Mouse (Mus musculus) thymus, postnatal 0 days (tissue): ENCODE data around the gene Ryr2. TPM values are rescaled to one million over a fixed set of nuclear protein-coding genes. Genes with fewer than 3 reads are reported as not detected.
"Not testable (repeated sequence)": the region's sequence is repeated elsewhere in the genome, so short reads cannot be mapped to it uniquely, and the experiment has no call there.

ENCODE experiments used
- DNase-seq: peaks from one replicate; pipeline ENCODE4 v3.0.0-alpha.2; 2015; ENCODE audit warnings: low spot score
- polyA plus RNA-seq: library from polyadenylated mRNA; unstranded; fragments of >200 nt; fragmentation: Nextera tagmentation; extraction: Ambion mirVana; gene quantifications from 2 replicates; pipeline ENCODE4 v1.2.1, GENCODE M21; 2015

Ryr2 gene
- polyA plus RNA-seq, 1 experiment from 2014 or later = 0.68 TPM

DNA sequence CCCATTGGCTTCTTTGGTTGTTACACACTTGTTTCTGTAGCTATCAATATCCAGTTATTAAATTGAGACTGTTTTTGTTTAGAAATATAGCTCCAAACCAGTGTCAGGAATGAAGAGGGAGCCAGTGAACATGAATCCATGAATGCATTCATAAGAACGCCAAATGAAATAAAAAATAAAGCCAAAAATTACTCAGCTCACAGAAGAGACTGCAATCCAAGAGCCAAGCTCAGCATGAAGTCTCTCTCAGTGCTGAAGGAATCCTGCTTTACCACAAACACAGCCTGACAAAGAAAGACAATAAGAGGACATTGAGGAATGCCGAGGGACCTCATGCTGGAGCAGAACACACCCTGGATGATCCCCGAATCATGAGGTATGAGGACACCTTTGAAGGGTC is 154.8 kb downstream of the Ryr2 start:
- DNase-seq = no peak

GRCm38 (mm10) chr13:11945740-11946139 is 161.0 kb downstream of the Ryr2 start:
- DNase-seq = no peak

DNA sequence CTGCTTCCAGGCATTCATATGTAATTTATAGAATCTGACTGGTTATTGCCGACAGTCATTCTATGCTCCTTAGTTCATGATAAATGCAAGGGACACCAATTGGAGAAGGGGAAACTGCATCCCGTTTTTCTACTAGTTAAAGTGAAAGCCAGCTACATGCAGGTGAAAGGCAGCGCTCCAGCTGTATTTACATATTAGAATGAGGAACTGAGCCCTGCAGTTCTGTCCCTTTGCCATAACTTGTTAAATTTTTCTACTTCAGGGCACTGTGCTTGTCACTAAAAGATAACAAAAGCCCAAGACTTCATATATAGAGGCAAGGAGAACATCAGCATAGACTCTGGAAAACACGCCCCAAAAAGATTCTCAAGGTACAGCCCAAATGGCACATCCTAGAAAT is 165.0 kb downstream of the Ryr2 start:
- DNase-seq = no peak

DNA sequence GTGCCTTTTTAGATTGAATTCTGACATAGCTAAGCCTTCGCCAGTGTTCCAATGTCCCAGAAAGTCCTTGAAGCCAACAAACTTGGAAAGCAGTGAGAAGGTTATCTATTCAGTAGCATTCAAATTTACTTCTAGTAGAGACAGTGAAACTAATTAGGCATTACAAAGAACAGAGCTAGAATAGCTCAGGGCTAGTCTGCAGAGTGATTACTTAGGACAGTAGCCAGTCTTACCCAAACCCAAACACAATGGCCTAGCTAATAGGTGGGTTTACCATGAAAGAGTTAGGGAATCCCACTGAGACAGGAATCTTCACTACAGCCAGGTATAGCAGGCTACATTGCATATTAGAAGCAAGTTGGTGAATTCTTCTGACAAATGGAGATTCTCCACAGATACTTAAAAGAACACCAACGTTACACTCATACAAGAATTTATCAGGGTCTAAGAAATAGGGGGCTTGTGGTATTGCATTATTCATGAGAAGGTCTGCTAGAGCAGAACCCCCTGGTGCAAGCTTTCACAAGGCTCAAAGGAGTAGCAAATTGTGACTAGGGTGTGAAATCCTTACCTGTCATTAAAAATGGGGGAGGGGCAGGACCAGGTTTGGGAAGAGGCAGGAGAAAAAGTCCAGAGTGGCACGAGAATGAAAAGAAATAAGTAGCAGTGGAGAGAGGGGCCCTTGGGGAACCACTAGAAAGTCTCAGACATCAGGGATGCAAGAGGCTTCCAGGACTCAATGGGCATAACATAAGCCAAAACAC is 172.3 kb downstream of the Ryr2 start:
- not testable (repeated sequence) for DNase-seq

DNA sequence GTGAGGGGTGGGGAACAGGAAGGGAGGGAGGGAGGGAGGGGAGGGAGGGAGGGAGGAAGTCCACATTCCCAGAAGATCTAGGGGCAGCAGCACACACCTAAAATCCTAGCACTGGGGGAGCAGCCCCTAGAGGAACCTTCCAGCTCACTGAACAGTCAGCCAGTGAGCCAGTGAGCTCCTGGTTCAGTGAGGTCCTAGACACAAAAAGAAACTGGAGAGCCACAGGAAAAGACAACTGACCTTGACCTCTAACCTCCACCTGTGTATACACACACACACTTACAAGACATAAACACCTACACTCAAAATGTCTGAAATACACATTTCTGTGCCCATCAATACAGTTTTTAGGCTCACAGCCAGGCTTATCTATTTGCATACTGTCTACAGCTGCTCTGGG is 173.4 kb downstream of the Ryr2 start:
- no peak for DNase-seq

GRCm38 (mm10) chr13:11928709-11929108 is 178.0 kb downstream of the Ryr2 start:
- DNase-seq = no peak

DNA sequence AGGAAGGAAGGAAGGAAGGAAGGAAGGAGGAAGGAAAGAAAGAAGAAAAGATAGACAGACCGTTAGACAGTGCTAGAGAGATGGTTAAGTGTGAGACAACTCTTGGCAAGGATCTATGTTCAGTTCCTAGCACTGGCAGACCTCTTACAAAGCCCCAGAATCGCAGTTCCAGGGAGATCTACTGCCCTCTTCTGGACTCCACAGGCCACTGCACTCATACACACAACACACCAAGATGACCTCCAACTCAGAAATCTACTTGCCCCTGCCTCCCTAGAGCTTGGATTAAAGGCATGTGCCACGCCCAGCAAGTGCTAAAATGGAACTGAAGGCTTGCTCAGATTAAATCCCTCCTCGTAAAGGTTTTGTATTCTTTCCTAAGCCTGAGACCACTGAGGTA is 179.0 kb downstream of the Ryr2 start:
- DNase-seq = no peak

- no peak for DNase-seq
These were observed 179.8 kb downstream of the Ryr2 start for GRCm38 (mm10) chr13:11926720-11927500.

GRCm38 (mm10) chr13:11926215-11926614 is 180.5 kb downstream of the Ryr2 start:
- DNase-seq = no peak

DNA sequence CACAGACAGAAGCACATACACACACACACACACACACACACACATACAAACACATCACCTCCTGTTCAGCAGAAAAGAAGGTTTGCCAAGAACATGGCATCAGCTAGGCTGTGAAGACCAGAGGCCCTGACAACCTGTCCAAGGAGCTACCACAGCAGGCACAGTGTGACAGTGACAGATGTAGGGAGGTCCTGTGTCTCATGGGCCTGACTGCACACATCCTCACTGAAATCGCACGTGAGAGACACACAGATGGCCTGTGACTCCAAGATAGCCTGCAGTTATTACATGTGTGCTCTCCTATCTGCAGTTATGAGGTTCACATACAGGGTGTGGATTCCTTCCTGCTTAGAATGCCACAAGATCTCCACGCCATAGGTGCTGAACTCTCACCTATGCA is 182.0 kb downstream of the Ryr2 start:
- no peak for DNase-seq

DNA sequence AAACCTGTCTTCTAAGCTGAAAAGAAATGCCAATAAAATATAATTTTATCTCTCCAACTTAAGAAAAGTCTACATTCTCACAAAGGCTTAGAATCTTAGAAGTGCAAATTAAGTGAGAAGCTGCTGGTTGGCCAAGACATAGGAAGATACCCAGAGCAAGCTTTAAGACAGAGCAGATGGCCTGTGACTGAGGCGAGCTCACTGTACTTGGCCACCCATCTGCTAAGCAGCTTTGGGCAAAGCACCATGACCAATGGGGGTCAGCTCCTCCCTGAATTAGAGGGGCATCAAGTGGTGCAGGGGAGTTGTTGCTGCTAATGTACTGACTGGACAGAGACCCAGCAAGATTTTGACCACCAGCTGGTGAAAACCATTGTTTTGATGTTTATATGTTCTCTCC is 186.2 kb downstream of the Ryr2 start:
- DNase-seq = no peak

DNA sequence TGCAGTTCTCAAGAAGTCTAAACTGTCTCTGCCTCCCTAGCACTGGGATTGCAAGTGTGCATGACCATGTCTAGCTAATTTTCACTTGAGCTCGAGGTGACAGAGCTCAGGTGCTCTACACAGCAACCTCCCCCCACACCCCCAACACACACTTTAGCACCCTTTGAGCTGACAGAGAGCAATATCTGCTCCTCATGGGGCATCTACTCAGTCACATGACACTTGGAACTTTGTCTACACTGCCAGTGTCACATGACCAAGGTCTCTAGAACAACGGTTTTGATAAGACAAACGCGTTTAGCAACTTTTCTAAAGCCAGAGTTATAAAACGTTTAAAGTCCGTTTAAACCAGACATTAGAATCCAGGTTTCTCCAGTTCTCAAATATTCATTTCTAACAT is 187.3 kb downstream of the Ryr2 start:
- no peak for DNase-seq

- no peak for DNase-seq
These were observed 191.1 kb downstream of the Ryr2 start for GRCm38 (mm10) chr13:11915619-11916018.

- DNase-seq = no peak
These were observed 192.1 kb downstream of the Ryr2 start for GRCm38 (mm10) chr13:11914682-11915081.

DNA sequence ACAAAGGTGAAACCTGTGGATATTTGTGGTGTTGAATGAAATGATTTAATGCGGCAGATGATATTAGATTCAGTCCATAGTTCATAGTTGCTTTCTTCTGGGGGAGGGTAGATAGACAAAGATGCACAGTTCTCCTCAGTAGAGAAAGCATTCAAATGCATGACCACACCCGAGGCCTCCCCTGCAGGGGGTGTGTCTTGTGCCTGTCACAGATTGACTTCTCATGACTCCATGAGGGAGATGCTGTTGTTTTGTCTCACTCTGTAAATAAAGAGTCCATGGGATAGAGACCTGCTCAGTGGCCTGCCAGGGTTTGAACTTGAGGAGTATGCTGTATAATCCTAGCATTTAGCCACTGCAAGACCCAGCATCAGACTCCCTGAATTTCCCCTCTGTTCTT is 194.5 kb downstream of the Ryr2 start:
- DNase-seq = no peak

DNA sequence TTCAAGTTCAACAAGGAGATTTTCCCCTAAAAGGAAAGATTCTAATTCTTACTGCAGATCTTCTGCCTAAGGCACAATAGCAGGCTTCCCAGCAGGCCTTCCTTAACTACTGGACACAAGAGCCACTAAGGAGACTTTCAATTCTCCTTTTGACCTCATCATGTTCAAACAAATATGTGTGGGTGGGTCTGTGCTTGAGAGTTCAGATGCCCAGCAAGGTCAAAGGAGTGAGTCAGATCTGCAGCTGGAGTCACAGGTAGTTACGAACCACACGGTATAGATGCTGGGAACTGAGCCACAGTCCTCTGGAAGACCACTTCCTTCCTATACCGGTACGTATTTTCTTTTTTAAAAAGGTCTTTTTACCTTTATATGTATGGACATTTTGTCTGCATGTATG is 198.6 kb downstream of the Ryr2 start:
- DNase-seq = no peak

DNA sequence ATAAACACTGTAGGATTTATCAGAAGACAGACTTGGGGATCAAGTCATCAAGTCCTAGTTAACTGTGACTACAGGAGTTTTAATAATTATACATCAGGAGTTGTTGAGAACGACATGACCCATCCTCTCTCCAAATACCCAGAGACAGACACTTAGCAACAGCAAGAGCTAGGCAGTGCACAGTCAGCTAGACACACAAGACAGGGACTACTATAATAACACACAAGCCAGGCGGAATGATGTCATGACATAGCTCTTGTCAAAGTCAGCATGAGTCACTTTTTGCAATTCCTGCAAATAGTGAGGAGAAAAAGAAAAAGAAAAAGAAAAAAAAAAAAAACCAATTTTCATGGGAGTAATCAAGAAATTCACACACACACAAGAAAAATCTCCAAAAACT is 201.6 kb downstream of the Ryr2 start:
- DNase-seq = no peak

GRCm38 (mm10) chr13:11903272-11903671 is 203.5 kb downstream of the Ryr2 start:
- DNase-seq = no peak

- no peak for DNase-seq
These were observed 203.9 kb downstream of the Ryr2 start for GRCm38 (mm10) chr13:11902856-11903255.

DNA sequence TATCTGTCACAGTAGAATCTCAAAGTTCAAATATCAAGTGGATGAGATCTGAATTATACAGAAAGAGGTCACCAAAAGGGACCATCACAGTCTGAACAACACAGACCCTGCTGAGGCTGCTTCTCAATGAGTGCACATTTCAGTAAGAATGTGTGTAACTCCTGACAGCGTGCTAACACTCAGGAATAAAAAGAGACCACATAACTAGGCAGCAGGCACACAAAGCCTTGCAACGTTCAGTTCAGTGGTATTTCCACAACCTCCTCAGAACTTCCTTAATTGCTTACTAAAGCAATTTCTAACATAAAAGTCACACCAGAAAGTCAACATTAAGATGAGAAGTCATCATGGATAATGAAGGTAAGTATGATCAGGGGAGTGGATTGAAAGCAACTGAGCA is 206.1 kb downstream of the Ryr2 start:
- no peak for DNase-seq

DNA sequence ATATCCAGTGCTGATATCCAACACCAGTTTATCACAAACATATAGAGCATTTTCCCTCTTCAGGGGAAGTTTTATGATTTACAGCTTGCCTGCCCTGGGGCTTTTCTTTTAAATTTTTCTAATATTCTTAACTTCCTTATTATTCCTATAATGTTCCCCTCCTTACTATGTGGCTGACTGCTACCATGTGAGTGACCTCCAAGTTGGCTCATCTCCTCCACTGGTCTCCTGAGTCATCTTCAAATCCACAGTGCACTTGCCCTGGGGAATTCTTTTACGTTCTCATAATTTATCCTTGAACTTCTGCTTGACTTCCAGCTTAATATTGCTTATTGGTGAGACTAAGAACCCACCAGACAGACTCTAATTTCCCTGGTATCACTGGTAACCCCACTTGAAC is 211.1 kb downstream of the Ryr2 start:
- DNase-seq = no peak

DNA sequence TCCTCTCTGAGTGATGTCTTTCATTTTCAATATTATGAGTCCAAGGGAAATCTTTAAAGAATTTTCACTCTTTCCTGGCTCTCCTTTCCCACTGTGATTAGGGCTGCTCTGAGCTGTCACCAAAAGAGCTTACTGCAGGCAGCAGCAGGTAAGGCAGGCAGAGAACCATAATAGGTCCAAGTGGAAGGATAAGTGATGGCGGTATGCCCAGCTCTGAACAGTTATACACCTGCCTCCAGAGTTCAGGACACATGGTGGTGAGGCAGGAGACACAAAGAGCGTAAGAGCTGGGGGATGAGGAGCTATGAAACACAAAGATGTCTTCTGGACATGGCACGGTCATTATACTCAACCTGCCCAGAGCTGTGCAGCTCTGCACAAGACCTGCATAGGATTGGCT is 215.0 kb downstream of the Ryr2 start:
- no peak for DNase-seq

DNA sequence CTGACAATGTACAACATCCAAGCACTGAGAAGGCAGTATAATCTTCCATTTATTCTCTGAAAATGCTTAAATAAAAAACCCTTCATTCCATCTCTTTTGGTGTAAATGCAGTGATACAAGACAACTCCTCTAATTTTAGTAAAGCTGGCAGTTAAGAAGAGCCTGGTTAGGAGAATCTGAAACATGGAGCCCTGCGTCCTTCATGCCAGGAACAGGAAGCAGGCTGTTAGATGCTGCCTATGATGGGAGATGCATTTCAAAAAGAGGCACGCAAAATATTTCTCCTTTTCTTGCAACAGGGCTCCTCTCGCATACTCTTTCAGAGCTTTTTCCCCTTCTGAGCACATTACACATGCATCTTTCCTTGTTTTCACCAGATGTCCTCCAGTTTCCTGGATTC is 215.6 kb downstream of the Ryr2 start:
- DNase-seq = no peak
